Mouse (Mus musculus): ENCODE measurements around the gene Pkd1. TPM values are rescaled to one million over a fixed set of nuclear protein-coding genes. Genes with fewer than 3 reads are reported as not detected.
A peak's percentile ranks its signal among the peaks of the same experiment; 100 is the strongest.

Gene Pkd1
- total RNA-seq, 2 experiments from 2014 or later, result 34.1 to 34.5 TPM

DNA sequence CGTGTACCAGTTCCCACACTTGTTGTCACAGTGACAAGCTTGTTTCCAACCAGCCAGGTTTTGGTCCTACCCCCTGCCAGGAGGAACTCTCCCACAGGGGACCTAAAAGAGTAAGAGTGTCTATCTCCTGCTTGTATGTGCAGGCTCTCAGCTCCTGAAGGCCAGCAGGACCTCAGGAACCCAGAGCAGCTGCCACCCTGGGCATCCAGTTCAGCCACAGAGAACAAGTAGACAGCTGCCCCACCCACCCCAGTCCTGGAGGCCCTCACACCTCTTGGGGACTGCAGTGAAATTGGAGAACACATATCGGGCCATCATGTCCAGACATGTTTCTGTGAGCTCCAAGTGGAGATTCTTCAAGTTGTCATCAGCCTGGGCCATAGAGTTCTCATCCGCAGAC, 54.9 kb downstream of the Pkd1 start:
- no peak for DNase-seq

DNA sequence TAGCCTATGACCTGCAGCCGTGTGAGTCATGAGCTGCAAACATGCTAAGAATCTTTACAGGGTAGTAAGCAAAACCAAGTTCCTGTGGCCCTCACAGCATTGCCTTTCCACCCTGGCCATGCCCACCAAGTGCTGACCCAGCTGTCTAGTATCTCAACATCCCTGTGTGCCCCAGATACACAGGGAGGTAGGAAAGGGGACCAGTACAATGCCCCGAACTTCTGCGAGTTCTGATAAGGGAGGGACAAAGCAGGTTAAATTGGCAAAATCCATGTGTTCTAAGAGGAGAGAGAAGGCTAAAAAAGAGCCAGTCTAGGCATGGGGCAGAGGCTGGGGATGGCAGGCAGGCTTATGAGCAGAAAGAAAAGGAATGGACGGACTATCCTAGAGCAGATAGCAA, 58.7 kb downstream of the Pkd1 start:
- no peak for DNase-seq

DNA sequence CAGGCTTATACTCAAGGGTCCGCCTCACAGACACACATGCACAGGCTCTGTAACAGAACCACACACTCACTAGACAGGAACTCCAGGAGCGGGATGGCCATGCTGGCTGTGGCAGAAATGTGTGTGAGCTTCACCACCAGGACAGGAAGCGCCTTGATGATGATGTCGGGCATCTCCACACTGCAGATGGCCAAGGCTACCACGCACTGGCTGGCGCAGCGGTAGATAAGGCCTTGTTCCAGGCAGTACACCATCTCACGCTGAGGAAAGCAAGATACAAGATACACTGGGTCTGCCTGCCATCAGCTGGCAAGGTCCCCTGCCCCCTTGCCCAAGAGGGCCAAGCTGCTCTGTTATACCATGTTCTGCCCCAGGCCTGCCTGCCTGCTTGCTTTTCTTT, 59.2 kb downstream of the Pkd1 start:
- no peak for DNase-seq

DNA sequence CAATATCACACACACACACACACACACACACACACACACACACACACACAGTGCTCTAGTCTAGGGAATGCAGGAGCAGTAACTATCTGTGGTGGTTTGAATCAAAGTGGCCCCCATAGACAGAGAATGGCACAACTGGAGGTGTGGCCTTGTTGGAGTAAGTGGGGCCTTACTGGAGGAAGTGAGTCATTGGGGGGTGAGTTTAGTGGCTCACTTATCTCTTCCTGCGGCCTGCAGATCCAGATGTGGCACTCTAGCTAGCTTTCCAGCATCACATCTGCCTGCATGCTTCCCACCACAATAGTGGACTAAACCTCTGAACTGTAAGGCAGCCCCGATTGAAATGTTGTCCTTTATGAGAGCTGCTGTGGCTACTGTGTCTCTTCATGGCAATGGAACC, 61.1 kb downstream of the Pkd1 start:
- DNase-seq, result no peak

DNA sequence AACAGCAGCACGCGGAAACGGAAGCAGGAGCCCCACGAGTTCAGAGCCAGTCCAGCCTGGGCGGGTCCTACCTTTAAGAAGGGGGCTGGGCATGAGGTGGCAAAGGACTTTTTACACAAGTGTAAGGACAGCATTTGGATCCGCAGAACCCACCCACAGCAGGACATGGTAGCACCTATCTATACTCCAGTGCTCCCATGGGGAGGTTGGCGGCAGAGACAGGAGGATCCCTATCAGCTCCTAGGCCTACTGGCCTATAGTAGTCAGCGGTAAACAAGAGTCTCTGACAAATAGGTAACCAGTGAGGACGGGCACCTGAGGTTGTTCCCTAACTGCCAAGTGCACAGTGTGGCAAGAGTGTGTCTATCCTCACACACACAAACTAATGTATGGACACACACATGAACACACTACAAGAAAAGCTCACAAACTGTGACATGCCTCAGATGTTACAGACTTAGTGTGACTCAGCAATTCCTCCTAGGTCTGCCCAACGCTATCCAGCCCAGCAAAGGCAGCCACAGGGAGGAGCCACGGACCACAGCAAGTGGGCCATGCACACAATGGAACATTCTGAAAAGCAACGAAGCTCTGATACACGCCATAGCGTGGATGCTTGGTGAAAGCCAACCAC, 68.0 kb downstream of the Pkd1 start:
- DNase-seq, result no peak

DNA sequence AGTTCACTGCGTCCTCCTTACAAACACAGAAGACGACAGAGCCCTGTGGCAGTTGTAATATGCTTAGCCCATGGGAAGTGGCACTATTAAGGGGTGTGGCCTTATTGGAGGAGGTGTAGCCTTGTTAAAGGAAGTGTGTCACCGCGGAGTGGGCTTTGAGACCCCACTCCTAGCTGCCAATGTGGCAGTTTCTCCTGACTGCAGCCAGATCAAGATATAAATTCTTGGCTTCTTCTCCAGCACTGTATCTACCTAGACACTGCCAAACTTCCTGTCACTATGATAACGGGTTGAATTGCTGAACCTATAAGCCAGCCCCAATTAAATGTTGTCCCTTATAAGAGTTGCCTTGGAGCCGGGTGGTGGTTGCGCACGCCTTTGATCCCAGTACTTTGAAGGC, 75.8 kb downstream of the Pkd1 start:
- no peak for DNase-seq

DNA sequence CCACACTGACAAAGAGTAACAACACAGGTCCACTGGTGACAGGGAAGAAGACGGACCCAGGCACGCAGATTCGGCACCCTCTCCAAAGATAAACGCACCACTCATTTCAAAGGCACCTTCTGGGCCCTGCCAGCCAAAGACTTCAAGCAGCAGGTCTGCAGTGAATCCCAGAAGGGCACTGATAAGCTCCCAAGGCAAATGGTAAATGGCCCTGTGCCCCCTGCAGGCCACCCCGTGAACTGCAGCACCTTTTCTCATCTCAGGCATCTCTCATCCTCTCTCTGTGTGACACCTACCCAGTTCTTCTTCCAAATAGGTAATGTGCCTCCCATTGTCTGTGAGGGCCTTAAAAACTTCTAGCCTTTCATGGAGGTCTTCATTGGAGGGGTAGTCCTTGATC, 79.0 kb downstream of the Pkd1 start:
- DNase-seq, result peak; percentile 72 to 90

DNA sequence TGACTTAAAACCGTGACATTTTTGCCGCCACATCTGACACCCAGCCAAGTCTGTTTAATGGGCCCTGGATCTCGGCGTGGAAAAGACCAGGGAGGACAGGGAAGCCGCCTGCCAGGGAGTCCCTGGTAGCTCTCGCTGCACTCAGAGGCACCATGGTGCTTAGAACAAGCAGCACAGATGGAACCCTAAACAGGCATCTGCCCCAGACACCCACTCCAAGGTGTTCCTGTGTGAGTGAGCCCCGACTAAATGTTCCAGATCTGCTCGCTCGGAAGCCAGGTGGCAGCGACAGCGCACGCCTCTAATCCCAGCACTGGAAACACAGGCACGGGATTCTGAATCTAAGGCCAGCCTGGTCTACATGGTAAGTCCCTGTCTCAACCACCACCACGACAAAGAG, 80.4 kb downstream of the Pkd1 start:
- DNase-seq, result no peak

DNA sequence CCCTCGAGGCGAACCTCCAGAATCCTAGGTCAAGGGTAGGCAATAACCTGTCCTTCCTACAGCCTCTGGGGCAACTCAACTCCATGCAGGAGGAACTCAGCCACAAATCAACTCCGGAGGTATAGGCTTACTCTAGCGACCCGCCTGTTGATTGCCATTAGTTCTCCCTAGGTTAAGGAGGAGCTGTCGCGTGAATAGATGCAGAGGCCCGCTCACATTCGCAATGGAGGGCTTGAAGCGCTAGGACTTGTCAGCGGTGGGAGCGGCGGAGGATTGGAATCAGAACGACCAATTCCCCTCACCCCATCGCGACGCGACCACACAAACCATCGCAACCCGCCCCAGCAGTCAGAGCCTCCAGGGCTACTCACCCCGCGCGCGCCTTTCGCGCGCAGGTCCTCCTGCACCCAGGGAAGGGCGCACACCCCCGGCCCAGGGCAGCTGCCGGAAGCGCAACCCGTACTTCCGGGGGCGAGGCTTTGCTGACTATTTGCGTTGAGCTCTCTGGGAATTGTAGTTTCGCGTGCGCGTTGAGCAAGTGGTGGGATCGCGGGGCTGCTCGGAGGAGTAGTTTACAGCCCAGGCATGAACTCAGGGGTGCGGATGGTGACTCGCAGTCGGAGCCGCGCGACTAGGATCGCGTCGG, 82.7 kb downstream of the Pkd1 start, which contains the start of the genes Tsc2 and Nthl1:
Gene Tsc2 (minus strand): TSS at position 464 of the 646 bp plus-strand sequence.
Gene Nthl1 (plus strand): TSS at position 514 of the 646 bp plus-strand sequence.
- DNase-seq, result peak; percentile 91 to 92

DNA sequence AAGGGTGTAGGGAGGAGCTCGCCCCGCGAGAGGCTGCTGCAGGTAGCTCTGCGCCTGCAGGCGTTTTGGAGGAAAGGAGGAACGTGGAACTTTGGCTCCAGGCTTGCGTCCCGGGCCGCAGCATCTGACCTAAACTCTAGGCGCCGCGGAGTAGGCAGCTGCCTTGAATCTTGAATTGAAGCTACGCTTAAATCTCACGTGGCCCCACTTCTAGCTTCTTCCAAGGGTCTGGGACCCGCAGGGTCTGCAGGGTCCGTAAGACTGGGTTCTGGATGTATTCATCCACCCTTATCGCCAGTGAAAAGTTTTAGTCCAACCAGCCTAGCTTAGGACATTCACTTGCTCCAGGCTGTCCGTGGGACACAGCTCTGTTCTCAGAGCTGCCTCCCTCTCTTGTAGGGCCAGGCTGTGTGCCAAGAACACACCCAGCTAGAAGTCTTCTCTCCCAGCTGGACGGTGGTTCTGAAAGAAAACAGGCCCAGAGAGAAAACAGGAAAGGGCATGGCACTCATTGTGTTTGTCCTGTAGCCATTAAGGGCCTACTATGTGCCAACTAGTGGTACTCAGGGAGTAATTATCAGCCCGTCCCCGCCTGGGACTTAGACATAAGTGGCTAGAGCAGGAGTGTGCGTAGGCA, 83.3 kb downstream of the Pkd1 start:
- peak; percentile 84 to 90 for DNase-seq

DNA sequence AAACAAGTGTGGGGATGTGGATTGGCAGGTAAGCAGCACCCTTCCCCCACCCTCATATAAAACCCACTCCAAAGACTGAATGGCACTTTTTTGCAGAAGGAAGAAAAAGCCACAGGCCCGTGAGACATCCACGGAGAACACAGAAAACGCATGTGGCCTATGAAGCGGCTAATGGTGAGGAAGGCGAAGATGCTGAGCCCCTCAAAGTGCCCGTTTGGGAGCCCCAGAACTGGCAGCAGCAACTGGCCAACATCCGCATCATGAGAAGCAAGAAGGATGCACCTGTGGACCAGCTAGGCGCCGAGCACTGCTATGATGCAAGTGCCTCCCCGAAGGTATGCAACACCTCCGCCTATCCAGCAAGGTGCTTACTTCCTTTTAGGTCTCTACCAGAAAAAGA, 84.2 kb downstream of the Pkd1 start:
- no peak for DNase-seq

DNA sequence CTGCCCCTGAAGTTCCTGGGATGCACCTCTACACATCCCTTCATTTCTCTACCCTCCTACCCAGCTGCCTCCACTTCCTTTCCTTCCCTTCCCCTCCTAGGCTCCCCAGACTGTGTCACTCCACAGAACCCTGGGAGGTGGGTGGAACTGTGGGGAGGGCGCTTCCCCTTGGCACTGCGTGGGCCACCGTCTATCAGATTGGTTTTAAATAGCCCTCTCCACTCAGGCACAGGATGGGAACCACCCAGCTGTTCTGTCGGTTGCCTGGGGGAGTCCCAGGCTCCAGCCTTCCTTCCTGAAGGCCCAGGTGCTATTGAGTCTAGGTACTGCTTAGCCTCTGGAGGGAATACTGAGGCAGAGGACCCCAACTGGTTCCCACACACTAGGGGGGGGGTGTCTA, 85.4 kb downstream of the Pkd1 start:
- peak; percentile 39 to 69 for DNase-seq

DNA sequence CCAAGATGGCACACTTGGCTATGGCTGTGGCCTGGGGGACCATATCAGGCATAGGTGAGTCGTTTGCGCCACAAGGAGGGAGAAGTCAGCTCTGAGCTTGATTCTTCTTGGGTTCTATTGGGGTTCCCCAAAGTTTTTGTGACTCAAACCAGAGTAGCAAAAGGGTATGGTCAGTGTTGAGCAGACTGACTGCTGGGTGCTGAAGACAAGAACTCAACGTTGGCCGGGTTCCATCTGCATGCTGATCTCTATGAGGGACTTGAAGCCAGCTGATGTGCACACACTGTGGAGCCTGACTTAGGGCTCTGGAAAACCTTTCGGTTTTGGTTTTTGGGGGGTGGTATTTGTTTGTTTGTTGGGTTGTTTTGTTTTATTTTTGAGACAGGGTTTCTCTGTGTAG, 86.1 kb downstream of the Pkd1 start:
- peak in 1 of 2 experiments; percentile 30 for DNase-seq

DNA sequence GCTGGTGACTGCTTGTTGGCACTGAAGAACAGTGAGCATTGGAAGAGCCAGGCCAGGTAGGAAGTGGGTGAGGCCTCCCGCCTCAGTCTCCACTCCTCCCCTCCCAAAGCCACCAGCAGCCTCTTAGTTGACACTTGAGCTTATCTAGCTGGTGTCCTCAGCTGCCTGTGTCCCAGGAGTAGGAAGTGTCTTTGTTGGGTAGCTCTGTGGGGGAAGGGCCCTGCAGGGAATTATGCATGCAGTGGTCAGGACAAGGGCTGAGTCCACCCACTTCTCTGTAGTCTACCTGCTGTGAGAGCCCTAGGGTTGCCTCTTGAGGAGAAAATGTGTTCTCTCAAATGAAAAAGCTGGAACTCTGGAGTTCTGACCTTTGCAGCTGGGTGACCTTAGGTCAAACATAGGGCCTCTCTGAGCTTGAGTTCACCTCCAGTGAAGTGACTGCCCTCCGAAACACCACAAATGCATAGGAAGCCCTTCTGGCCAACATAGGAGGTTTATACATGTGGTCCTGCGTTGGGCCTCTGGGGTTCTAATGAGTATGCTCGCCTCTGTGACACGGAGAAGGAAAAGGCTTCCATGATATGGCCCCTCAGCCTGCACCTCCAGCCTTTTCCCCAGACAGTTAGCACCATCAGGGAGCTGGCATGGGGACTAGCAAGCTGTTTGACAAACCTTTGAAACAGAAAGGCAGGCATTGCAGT, 87.3 kb downstream of the Pkd1 start:
- DNase-seq, result peak in 1 of 2 experiments; percentile 33

DNA sequence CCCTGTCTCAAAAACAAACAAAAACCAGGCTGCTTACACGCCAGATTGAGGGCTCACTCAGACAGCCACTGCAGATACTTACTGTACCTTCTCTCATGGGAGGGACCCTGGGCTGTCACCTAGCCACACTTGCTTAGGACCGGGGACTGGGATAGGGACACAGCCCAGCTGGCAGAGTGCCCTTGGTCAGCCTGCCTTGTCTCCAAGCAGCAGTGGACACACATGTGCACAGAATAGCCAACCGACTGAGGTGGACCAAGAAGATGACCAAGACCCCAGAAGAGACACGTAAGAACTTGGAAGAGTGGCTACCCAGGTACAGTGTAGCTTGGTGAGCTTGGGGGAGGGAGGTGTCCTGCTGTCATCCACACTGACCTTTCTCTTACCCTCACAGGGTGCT, 88.6 kb downstream of the Pkd1 start:
- peak; percentile 49 to 50 for DNase-seq

DNA sequence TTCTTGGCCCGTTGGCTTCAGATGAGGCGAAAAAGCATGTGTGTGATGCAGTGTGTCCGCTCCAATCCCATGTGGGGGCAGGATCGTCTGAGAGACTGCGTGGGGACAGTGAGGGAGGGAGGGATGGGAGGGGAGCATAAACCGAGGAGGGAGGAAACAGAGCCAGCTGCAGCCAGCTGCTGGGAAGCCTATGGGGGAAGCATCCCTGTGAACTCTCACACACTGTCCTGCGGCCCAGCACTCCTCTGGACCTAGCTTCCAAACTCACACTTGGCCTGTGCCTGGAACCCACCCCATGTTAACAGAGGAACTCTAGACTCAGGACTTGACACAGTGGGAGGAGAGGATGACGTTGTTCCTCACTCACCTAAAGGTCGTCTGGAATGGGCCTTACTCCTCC, 89.2 kb downstream of the Pkd1 start:
- DNase-seq, result peak; percentile 78 to 87

DNA sequence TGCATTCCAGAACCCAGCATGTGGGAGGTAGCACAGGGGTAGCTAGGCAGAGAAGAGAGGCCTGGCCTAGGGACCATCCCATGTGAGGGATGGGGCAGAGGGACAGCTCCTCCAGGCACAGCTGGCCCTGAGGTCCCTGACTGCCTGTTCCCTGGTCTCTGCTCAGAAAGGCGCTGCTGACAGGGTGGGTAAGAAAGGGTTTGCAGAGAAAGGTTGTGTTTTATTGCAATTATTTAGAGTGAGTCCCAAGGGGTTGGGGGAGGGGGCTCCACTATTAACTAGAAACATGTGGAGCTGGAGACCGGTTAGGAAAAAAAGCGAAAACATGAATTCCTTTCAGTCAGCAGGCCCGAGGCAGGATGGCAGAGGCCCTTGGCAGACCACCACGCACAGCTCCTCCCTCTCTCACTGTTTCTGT, 89.9 kb downstream of the Pkd1 start:
- DNase-seq, result peak in 1 of 2 experiments; percentile 20

DNA sequence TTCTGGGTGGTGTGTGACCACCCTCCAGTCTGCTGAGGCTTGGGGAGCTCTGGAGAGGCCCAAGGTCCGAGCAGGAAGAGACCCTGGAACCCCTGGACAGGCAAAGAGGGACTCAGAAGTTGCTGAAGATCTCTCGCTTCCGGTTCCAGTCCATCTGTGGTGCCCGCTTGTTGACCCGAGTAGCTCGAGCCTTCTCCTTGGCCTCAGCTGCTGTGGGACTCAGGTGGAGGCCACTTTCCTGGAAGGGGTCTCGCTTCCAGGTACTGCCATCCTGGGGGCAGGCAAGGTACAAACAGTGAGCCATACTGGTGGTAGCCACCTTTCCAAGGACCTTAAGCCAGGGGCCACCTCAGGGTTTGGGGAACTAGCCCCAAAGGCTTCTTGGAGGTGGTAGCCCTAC, 90.5 kb downstream of the Pkd1 start:
- no peak for DNase-seq

DNA sequence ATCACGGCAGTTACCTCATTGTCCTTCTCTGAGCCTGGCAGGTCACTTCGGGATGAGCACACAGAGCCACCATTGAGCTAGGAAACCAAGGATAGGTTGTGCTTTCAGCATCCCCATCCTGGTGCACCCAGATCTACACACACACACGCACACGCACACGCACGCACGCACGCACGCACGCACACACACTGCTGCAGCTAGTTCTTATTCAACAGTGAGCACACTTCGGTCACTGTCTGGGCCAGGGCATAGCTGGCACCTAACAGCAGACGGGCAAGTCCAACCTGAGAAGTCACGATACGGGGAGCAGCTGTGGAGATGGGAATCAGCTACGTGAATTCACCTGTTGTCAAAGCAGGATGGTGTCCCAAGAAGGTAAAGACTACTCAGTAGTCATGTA, 90.9 kb downstream of the Pkd1 start:
- DNase-seq, result no peak

DNA sequence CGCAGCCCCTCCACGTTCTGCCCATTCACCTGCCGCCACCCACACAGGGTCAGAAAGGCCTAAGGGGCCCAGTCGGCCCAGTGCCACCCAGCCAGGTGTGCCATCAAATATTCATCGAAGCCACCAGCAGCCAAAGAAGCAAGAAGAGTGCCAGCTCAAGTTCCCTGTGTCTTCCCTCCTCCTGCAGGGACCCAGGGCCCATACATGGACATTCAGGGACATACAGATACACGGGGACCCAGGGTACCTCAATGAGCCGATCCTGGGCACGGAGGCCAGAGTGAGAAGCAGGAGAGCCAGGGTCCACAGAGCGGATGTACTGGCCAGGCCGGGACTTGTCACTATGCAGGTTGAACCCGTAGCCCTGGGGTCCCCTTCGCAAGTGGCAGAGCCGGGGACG, 92.3 kb downstream of the Pkd1 start:
- DNase-seq, result peak in 1 of 2 experiments; percentile 7

DNA sequence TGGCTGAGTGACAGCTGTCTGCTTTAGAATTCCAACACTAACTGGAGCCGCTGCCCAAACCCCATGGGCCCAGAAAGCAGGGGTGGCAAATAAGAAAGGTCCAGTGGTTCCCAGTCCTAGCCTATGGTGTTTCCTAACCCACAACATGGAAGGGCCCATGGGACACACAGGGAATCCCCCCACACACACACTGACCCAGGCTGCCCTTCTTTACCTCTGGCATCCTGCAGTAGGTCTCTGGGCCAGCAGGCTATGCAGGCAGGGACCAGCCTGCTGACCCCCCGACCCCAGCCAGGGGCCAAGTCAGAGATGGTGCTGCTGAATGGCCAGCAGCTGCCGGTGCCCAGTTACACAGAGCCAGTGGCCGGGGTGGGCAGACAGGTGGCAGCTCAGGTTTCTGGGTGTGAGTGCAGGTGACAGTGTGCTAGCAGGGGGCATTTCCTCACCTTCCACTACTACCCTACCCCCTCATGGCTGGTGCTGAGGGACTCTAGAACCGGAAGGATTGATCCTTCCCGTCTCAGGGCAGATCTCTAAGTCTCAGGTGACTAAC, 93.2 kb downstream of the Pkd1 start:
- DNase-seq, result no peak

DNA sequence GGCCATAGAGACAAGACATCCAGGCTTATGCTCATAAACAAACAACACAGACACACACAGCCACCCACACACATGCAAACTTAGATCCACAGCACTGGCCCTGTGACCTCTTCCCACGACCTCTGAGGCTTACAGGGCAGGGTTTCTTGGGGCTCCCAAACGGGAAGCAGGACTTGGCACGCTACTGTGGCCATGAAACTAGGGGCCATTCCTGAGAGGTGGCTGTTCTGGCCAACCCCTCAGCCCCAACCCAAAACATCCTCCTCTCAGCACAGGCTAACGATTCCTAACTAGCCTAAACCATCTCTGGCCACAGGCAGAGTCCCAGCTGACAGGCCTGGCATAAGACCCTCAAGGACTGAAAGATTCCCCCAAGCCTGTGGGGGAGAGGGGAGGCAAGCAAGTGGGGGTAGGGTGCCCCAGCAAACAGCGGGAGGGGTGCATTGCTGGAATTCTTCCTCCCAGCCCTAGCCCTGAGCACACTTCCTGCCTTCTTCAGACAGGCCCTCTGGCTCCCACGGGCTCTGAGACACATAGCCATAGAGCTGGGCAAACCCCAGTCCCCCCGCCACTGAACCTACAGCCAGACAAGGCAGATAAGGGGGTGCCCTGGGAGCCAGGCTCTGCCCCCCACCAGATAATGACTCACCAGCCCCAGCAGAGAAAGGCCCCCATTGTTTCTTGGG, 94.5 kb downstream of the Pkd1 start:
- peak; percentile 57 to 60 for DNase-seq

Measured in heart, adult 18-20 months (tissue).